Mouse (Mus musculus) 416B (cell line): Measurements from ENCODE around the gene Ugt2b1.
"Not testable (repeated sequence)": the region's sequence is repeated elsewhere in the genome, so short reads cannot be mapped to it uniquely, and the experiment has no call there.

Experiments
- DNase-seq: peaks from one replicate; pipeline ENCODE4 v3.0.0; 2011; ENCODE audit warnings: low read depth

Ugt2b1 gene

GRCm38 (mm10) chr5:86926426-86926825 is at the start of gene Ugt2b1:
Gene Ugt2b1 (minus strand): TSS chr5:86926530.
- DNase-seq: no peak

GRCm38 (mm10) chr5:86967271-86967670 is 40.9 kb upstream of the Ugt2b1 start:
- DNase-seq: not testable (repeated sequence)

- not testable (repeated sequence) for DNase-seq
These were observed 36.5 kb upstream of the Ugt2b1 start for GRCm38 (mm10) chr5:86962849-86963248.

GRCm38 (mm10) chr5:86961587-86962358 is 35.4 kb upstream of the Ugt2b1 start:
- DNase-seq: no peak

- DNase-seq: no peak
These were observed 34.2 kb upstream of the Ugt2b1 start for GRCm38 (mm10) chr5:86960504-86960903.

GRCm38 (mm10) chr5:86942111-86942510 is 15.8 kb upstream of the Ugt2b1 start:
- no peak for DNase-seq

- DNase-seq: no peak
These were observed 5.6 kb downstream of the Ugt2b1 start for GRCm38 (mm10) chr5:86920661-86921233.

- no peak for DNase-seq
These were observed 14.8 kb downstream of the Ugt2b1 start for GRCm38 (mm10) chr5:86911357-86912099.

GRCm38 (mm10) chr5:86910770-86911169 is 15.6 kb downstream of the Ugt2b1 start:
- DNase-seq: no peak

- no peak for DNase-seq
These were observed 19.6 kb downstream of the Ugt2b1 start, which contains the start of gene Ugt2b34 for GRCm38 (mm10) chr5:86906758-86907157. Gene Ugt2b34 (minus strand): TSS chr5:86906937.

GRCm38 (mm10) chr5:86889933-86890332 is 36.4 kb downstream of the Ugt2b1 start:
- DNase-seq: peak; percentile 3

GRCm38 (mm10) chr5:86888420-86888819 is 37.9 kb downstream of the Ugt2b1 start:
- DNase-seq: no peak

GRCm38 (mm10) chr5:86887081-86887480 is 39.2 kb downstream of the Ugt2b1 start:
- DNase-seq: no peak

GRCm38 (mm10) chr5:86886620-86887019 is 39.7 kb downstream of the Ugt2b1 start:
- DNase-seq: peak; percentile 17

- DNase-seq: no peak
These were observed 54.5 kb downstream of the Ugt2b1 start for GRCm38 (mm10) chr5:86871877-86872276.
